11 mouse cellular contexts compared by ENCODE assay signal in genomic region chr17:42741801-42742217, GRCm38 (mm10). TPM values are rescaled to one million over a fixed set of nuclear protein-coding genes. Genes with fewer than 3 reads are reported as not detected.
A peak's percentile ranks its signal among the peaks of the same experiment; 100 is the strongest.
DNase-seq lines count a peak whose midpoint lies in the region; ATAC-seq and TF ChIP-seq lines count a peak whose summit lies in the region.
"Had no signal": no experiment of that assay in that cellular context is flagged by ENCODE, and none has a peak within 500 bp of the region (broad histone marks: within the 10 kb centered on the region; RNA-seq: fewer than 3 reads in every experiment).

Gene Adgrf2, minus strand, starts transcription at chr17:42742179.

- peak; percentile 69 for DNase-seq in Patski (ENCODE audit: low read depth, low spot score)
- peak; percentile 16 for DNase-seq in embryonic facial prominence, embryonic 10.5 days (ENCODE audit: low spot score)
- peak; percentile 41 to 53 for DNase-seq in kidney, postnatal 4 days
- no peak for DNase-seq in thymus, postnatal 0 days (ENCODE audit: low spot score)
- DNase-seq in cerebellum, postnatal 4 days (ENCODE audit: low spot score in 2 of 2), result no peak
- no peak for DNase-seq in cerebellum, postnatal 36 days
- DNase-seq: adrenal gland, adult 2 months; layer of hippocampus, postnatal 36 days had no signal

- H3K4me2 ChIP-seq in heart, embryonic 15.5 days, result peak within 1 kb of the TSS; percentile 41
- H3K4me2 ChIP-seq in hindbrain, embryonic 16.5 days (ENCODE audit: low read length), result no peak within 1 kb of the TSS
- H3K4me2 ChIP-seq: neural tube, embryonic 13.5 days had no signal

- no peak within 1 kb of the TSS for H3K9ac ChIP-seq in heart, embryonic 15.5 days
- H3K9ac ChIP-seq in hindbrain, embryonic 16.5 days (ENCODE audit: low read depth, low read length), result no peak within 1 kb of the TSS
- H3K9ac ChIP-seq: neural tube, embryonic 13.5 days had no signal

- no peaks in the 10 kb centered on the region for H3K27me3 ChIP-seq in Patski
- H3K27me3 ChIP-seq in embryonic facial prominence, embryonic 10.5 days (replicated peaks; ENCODE audit: low read depth, poor library complexity, severe bottlenecking), result no peaks in the 10 kb centered on the region
- no peaks in the 10 kb centered on the region for H3K27me3 ChIP-seq in heart, embryonic 15.5 days
- H3K27me3 ChIP-seq in hindbrain, embryonic 16.5 days (replicated peaks; ENCODE audit: control insufficient read depth, insufficient read depth, low read length), result no peaks in the 10 kb centered on the region
- H3K27me3 ChIP-seq: neural tube, embryonic 13.5 days had no signal

- peak; percentile 91 for ATAC-seq in Patski
- ATAC-seq in heart, embryonic 15.5 days (replicated peaks; ENCODE audit: insufficient number of reproducible peaks, insufficient read depth, low FRiP score, low read depth), result 0 out of 2 replicates have a peak, but pooled peaks have one; percentile 27
- no peak for ATAC-seq in hindbrain, embryonic 16.5 days

- H3K27ac ChIP-seq in embryonic facial prominence, embryonic 10.5 days (replicated peaks), result no peak within 1 kb of the TSS
- H3K27ac ChIP-seq in heart, embryonic 15.5 days, result no peak within 1 kb of the TSS; the same call in 1 of the 2 replicates
- H3K27ac ChIP-seq in hindbrain, embryonic 16.5 days (ENCODE audit: low read depth, low read length), result no peak within 1 kb of the TSS
- H3K27ac ChIP-seq: neural tube, embryonic 13.5 days had no signal

- no peak for TF ChIP-seq CTCF in Patski (IDR thresholded peaks at IDR 0.05)

- POLR2A ChIA-PET in Patski (lab: Charles Lee), result interaction anchor here (0.9 kb wide), 1 partner anchor 68 kb away, joined by 3 read pairs; no protein-coding TSS in a partner anchor

- 18% methylated on average over 7 of the region's 7 CpGs for WGBS in embryonic facial prominence, embryonic 10.5 days
- WGBS in heart, embryonic 15.5 days, result 11% methylated on average over 7 of the region's 7 CpGs
- 24% methylated on average over 7 of the region's 7 CpGs for WGBS in hindbrain, embryonic 16.5 days

- H3K36me3 ChIP-seq in embryonic facial prominence, embryonic 10.5 days (replicated peaks), result no peaks in the 10 kb centered on the region
- H3K36me3 ChIP-seq in heart, embryonic 15.5 days, result no peaks in the 10 kb centered on the region
- no peaks in the 10 kb centered on the region for H3K36me3 ChIP-seq in hindbrain, embryonic 16.5 days (ENCODE audit: control insufficient read depth, insufficient read depth, low read length)
- H3K36me3 ChIP-seq: neural tube, embryonic 13.5 days had no signal

- peaks cover 6% of the 10 kb centered on the region; the same call in 1 of the 2 replicates for H3K4me1 ChIP-seq in embryonic facial prominence, embryonic 10.5 days
- H3K4me1 ChIP-seq in heart, embryonic 15.5 days (replicated peaks), result peaks cover 6% of the 10 kb centered on the region; the same call in 1 of the 2 replicates
- no peaks in the 10 kb centered on the region for H3K4me1 ChIP-seq in hindbrain, embryonic 16.5 days (ENCODE audit: control insufficient read depth, insufficient read depth, low read depth, low read length)
- H3K4me1 ChIP-seq: neural tube, embryonic 13.5 days had no signal

- in situ Hi-C loops in Patski (cut with MboI; ENCODE audit: low pct_unique_long_range_greater_than_20kb), result no loop called here

- no peaks in the 10 kb centered on the region for H3K9me3 ChIP-seq in embryonic facial prominence, embryonic 10.5 days
- no peaks in the 10 kb centered on the region for H3K9me3 ChIP-seq in heart, embryonic 15.5 days (replicated peaks)
- no peaks in the 10 kb centered on the region for H3K9me3 ChIP-seq in hindbrain, embryonic 16.5 days (ENCODE audit: control insufficient read depth, low read length)
- H3K9me3 ChIP-seq: neural tube, embryonic 13.5 days had no signal

- H3K4me3 ChIP-seq in embryonic facial prominence, embryonic 10.5 days, result no peak within 1 kb of the TSS
- H3K4me3 ChIP-seq in heart, embryonic 15.5 days, result no peak within 1 kb of the TSS
- no peak within 1 kb of the TSS for H3K4me3 ChIP-seq in hindbrain, embryonic 16.5 days (ENCODE audit: low read length)
- H3K4me3 ChIP-seq: neural tube, embryonic 13.5 days had no signal

- CTCF ChIA-PET in Patski (lab: Charles Lee), result interaction anchor here (1.1 to 1.5 kb wide), 3 partner anchors 8 to 43 kb away, joined by 3 to 4 read pairs (median 3); no protein-coding TSS in a partner anchor

RNA-seq across cellular contexts. Expression of gene Adgrf2, which starts in this region (rescaled TPM):
- 0.33 TPM for polyA plus RNA-seq in Patski (2021)
- 0.06 TPM in 2 replicates for polyA plus RNA-seq in embryonic facial prominence, embryonic 10.5 days (2016; fragmentation: Nextera tagmentation; extraction: Ambion mirVana)
- polyA plus RNA-seq in heart, embryonic 15.5 days (2015; fragmentation: Nextera tagmentation; extraction: Ambion mirVana), result 0.05 and 0.08 TPM in 2 replicates
- polyA plus RNA-seq in thymus, postnatal 0 days (2015; fragmentation: Nextera tagmentation; extraction: Ambion mirVana), result 0.05 and 0.07 TPM in 2 replicates
- 0.14 TPM in 1 of 2 replicates, not detected in the other for polyA plus RNA-seq in hindbrain, embryonic 16.5 days (2015; fragmentation: Nextera tagmentation; extraction: Ambion mirVana)
- polyA plus RNA-seq: neural tube, embryonic 13.5 days had no signal

Comparison
In these comparisons a context has a peak if more than half of its experiments do, and no peak if none do; other contexts are left out.
1. Peak in DNase-seq and ATAC-seq in Patski; RNA of the gene not detected or under 1 TPM.
2. Peak in DNase-seq in embryonic facial prominence, embryonic 10.5 days; RNA of the gene not detected or under 1 TPM.
3. Peak in ATAC-seq and H3K4me2 ChIP-seq in heart, embryonic 15.5 days; RNA of the gene not detected or under 1 TPM.
4. DNase-seq: peak in kidney, postnatal 4 days (2 of 2); none in thymus, postnatal 0 days (single experiment), cerebellum, postnatal 4 days (0 of 2) and cerebellum, postnatal 36 days (0 of 2).